Mouse (Mus musculus) stomach, postnatal 0 days (tissue): ENCODE results near the gene Mapk8ip3. TPM values are rescaled to one million over a fixed set of nuclear protein-coding genes. Genes with fewer than 3 reads are reported as not detected.

Experiments
- ATAC-seq: fragments of 200-750 bp; cut with Nextera tagmentation; 2 replicates; pipeline ENCODE4 v1.8.0; 2017; ENCODE audit not compliant: low FRiP score, low TSS enrichment
- DNase-seq: peaks from one replicate; pipeline ENCODE4 v3.0.0-alpha.2; 2016; ENCODE audit warnings: low spot score
- H3K27ac ChIP-seq: fragments of 300-500 bp; sonication (generic); replicated peaks from 2 replicates; pipeline ENCODE4 v1.5.1; 2014; ENCODE audit warnings: mild to moderate bottlenecking, control low read depth
- H3K27me3 ChIP-seq: fragments of 300-500 bp; sonication (generic); 2 replicates; pipeline ENCODE4 v1.6.1; 2014; ENCODE audit warnings: low read length; ENCODE audit not compliant: control insufficient read depth, insufficient read depth
- H3K36me3 ChIP-seq: fragments of 300-500 bp; sonication (generic); 2 replicates; pipeline ENCODE4 v1.6.1; 2014; ENCODE audit warnings: low read length, mixed read lengths; ENCODE audit not compliant: control insufficient read depth, insufficient read depth
- H3K4me1 ChIP-seq: fragments of 300-500 bp; sonication (generic); replicated peaks from 2 replicates; pipeline ENCODE4 v1.6.1; 2014; ENCODE audit warnings: antibody characterized with exemption; ENCODE audit not compliant: control insufficient read depth, insufficient read depth
- H3K4me2 ChIP-seq: fragments of 300-500 bp; sonication (generic); replicated peaks from 2 replicates; pipeline ENCODE4 v1.6.1; 2014; ENCODE audit warnings: low read depth, mild to moderate bottlenecking, control low read depth, moderate library complexity
- H3K4me3 ChIP-seq: fragments of 300-500 bp; sonication (generic); 2 replicates; pipeline ENCODE4 v1.5.1; 2014; ENCODE audit warnings: low read depth, low read length, control low read depth
- H3K9ac ChIP-seq: fragments of 300-500 bp; sonication (generic); 2 replicates; pipeline ENCODE4 v1.6.1; 2014; ENCODE audit warnings: mild to moderate bottlenecking, low read length, control low read depth, mixed read lengths
- H3K9me3 ChIP-seq: fragments of 300-500 bp; sonication (generic); 2 replicates; pipeline ENCODE4 v1.6.1; 2016; ENCODE audit warnings: low read length; ENCODE audit not compliant: control insufficient read depth
- CTCF ChIP-seq: IDR thresholded peaks from 2 replicates; pipeline ENCODE4 v1.5.1; 2016; ENCODE audit warnings: antibody characterized with exemption, low read depth, mild to moderate bottlenecking, moderate library complexity
- EP300 ChIP-seq: optimal IDR thresholded peaks from 2 replicates; pipeline ENCODE3; 2016; ENCODE audit warnings: antibody characterized with exemption
- WGBS: fragments of 180-500 bp; shearing (Covaris S2); extraction: QIAGEN DNeasy Blood & Tissue Kit; methylation state at CpG from one replicate; pipeline ENCODE4 v1.1.7; 2014; 5-methylcytosine and 5-hydroxymethylcytosine counted together
- polyA plus RNA-seq: library from polyadenylated mRNA; unstranded; fragments of >200 nt; fragmentation: Nextera tagmentation; extraction: Ambion mirVana; gene quantifications from 2 replicates; pipeline ENCODE4 v1.2.1, GENCODE M21; 2015

Mapk8ip3 gene
- polyA plus RNA-seq, 1 experiment from 2014 or later: 6.5 TPM

DNA sequence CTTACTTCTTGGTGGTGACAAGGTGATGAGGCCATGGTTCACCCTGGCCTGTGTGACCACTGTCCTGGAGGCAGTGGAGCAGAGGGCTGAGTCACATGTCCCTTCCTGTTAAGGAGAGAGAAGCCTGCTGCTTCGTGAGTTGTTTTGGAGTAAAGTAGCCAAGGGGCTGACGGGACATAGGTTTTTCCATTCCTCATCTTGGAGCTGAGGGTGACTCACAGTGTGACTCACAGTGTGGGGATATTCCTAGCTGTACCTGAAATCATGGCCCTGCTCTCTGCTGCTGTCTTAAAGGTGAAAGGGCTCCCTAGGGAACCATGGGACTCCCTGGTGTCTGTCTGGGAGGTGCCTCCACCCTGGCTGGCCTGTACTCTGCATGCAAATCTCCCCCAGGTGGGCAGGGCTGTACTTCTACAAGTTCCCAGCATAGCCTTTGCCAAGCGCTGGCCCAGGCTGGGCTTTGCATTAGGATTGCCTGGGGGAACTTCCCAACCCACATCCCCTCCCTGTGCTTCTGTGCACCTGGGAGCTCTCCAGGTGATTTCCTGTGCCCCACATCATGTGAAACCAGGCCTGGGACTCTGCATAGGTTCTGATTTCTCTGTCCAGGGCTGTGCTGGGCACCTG, 80.8 kb downstream of the Mapk8ip3 start:
- H3K36me3 ChIP-seq: peaks cover 9% of the 10 kb centered on the region; the same call in 1 of the 2 replicates
- H3K4me1 ChIP-seq: no peaks in the 10 kb centered on the region
- DNase-seq: no peak
- no peak for TF ChIP-seq CTCF
- no peak for TF ChIP-seq EP300
- no peaks in the 10 kb centered on the region for H3K27me3 ChIP-seq
- no peak for ATAC-seq
- H3K9me3 ChIP-seq: no peaks in the 10 kb centered on the region
- no peak overlapping the region; the same call in 1 of the 2 replicates for H3K27ac ChIP-seq
- H3K4me3 ChIP-seq: no peak overlapping the region
- no peak overlapping the region for H3K4me2 ChIP-seq
- whole genome bisulfite sequencing: 77% methylated on average over 3 of the region's 3 CpGs
- H3K9ac ChIP-seq: no peak overlapping the region

DNA sequence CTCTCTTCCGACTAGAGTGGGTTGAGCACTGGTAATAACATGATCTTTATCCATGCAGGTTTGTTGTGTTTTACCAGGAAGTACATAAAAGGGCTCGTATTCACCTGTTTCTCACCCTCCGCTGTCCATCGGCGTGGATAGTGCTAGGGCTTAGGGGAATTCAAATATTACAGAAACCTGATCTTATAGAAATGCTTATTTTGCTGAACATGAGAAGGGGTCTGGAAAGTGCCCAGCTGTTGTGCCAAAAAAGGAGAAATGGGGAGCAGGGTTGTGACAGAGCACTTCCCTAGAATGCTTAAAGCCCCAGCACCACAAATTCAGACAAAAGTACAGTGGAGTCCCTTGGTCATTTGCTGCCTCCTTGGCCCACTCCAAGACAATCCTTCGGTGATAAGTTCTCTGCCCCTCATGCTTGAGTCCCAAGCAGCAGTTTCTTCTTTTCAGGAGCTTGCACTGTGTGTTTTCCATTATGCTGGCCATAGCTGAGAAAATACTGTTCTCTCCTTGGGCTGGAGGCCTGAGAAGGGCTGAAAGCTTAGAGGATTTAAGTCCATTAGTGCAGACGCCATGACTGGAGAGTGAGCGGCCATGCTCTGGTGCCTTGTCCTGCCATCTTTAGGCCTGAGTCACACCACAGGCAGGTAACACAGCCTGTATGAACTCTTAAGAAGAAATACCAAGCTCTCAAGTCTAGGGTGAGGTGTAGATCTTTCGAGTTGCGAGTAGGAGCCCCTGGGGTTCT, 85.2 kb downstream of the Mapk8ip3 start:
- no peaks in the 10 kb centered on the region for H3K9me3 ChIP-seq
- DNase-seq (no peak), ATAC-seq (no peak)
- no peak overlapping the region for H3K27ac ChIP-seq
- H3K4me2 ChIP-seq: peak overlapping the region; percentile 92
- WGBS: 74% methylated on average over 10 of the region's 10 CpGs
- no peak for TF ChIP-seq CTCF
- no peak for TF ChIP-seq EP300
- H3K4me3 ChIP-seq: peak overlapping the region; percentile 70; the same call in 1 of the 2 replicates
- peaks cover 4% of the 10 kb centered on the region; the same call in 1 of the 2 replicates for H3K36me3 ChIP-seq
- H3K9ac ChIP-seq: peak overlapping the region; percentile 72
- no peaks in the 10 kb centered on the region for H3K27me3 ChIP-seq
- H3K4me1 ChIP-seq: no peaks in the 10 kb centered on the region

DNA sequence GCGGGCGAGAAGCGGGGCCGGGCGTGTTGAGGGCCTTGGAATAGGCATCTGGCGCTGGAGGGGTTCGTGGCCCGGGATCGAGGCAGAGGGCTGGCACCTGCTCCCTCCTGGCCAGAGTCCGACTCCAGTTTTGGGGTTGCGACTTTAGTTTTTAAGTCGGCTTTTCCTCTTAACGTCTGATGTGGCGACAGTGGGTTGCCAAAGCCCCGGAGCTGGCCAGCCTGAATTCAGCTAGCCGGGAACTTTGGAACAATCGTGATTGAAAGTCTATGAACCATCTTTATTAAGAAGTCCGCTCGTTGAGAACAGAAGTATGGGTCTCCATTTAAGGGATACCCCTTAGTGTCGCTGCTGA, 86.0 kb downstream of the Mapk8ip3 start:
- H3K4me2 ChIP-seq: peak overlapping the region; percentile 92
- peak overlapping the region; percentile 72 for H3K9ac ChIP-seq
- WGBS: under 1% methylated on average over 20 of the region's 20 CpGs
- DNase-seq (no peak), ATAC-seq (no peak)
- H3K36me3 ChIP-seq: peaks cover 1% of the 10 kb centered on the region; the same call in 1 of the 2 replicates
- peak overlapping the region; percentile 56; the same call in 1 of the 2 replicates for H3K27ac ChIP-seq
- peak overlapping the region; percentile 70 for H3K4me3 ChIP-seq
- H3K9me3 ChIP-seq: no peaks in the 10 kb centered on the region
- no peaks in the 10 kb centered on the region for H3K4me1 ChIP-seq
- H3K27me3 ChIP-seq: no peaks in the 10 kb centered on the region
- no peak for TF ChIP-seq CTCF
- TF ChIP-seq EP300: no peak

DNA sequence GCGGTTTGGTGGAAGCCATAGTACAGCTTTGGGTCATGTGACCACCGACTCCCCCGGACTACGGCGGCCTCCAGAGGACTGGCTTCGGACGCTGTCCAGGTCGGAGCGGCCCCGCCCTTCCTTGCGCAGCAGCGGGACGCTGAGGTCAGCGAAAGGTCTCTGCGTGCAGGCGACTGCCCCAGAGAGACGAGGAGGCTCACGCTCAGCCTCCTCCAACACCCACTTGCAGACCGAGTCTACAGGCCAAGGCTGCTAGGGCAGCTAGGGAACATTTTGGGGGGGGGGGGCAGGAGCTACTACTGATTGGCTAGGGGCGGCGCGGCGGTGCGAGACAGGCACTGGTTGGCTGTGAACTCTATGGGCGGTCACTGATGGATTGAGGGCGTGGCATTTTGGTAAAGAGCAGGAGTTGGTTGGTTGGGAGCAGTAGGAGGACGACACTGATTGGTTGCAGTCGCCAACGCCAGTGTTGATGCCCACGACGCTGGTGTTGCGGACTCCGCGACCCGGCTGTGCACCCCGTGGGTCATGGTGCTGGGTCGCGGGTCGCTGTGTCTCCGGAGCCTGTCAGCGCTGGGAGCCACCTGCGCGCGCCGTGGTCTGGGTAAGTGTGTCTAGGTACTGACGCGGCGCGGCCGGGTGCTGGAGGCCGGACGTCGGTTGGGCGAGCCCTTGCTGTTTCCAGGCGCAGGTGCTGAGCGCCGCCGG, 86.6 kb downstream of the Mapk8ip3 start, which contains the start of gene Fahd1:
Gene Fahd1 (minus strand): TSS at position 300 of the 708 bp plus-strand sequence.
- H3K9me3 ChIP-seq: no peaks in the 10 kb centered on the region
- H3K4me3 ChIP-seq: peak within 1 kb of the TSS; percentile 70
- H3K4me1 ChIP-seq: no peaks in the 10 kb centered on the region
- no peaks in the 10 kb centered on the region for H3K36me3 ChIP-seq
- no peaks in the 10 kb centered on the region for H3K27me3 ChIP-seq
- peak within 1 kb of the TSS; percentile 92 for H3K4me2 ChIP-seq
- no peak for TF ChIP-seq EP300
- peak; percentile 51 for TF ChIP-seq CTCF
- ATAC-seq (peak; percentile 99), DNase-seq (peak; percentile 96)
- WGBS: under 1% methylated on average over 56 of the region's 58 CpGs
- H3K27ac ChIP-seq: peak within 1 kb of the TSS; percentile 93
- peak within 1 kb of the TSS; percentile 72 for H3K9ac ChIP-seq

DNA sequence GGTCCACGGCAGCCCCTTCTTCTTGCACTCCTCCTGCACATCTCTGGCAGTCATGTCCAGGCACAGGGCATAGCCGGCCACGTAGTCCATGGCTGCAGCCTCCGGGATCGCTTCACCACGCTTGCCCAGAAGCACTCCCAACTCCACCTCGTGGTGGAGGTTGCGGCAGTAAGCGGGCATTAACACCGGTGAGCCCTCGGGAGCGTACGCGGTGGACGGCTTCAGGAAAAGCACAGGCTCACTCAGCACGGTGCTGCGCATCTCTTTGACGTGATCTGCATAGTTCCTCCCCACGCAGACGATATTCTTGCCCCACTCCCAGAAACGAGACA, 87.1 kb downstream of the Mapk8ip3 start:
- WGBS: under 1% methylated on average over 21 of the region's 21 CpGs
- no peaks in the 10 kb centered on the region for H3K36me3 ChIP-seq
- H3K27me3 ChIP-seq: no peaks in the 10 kb centered on the region
- peak overlapping the region; percentile 72 for H3K9ac ChIP-seq
- TF ChIP-seq EP300: no peak
- peak; percentile 69 for TF ChIP-seq CTCF
- DNase-seq: no peak
- peak overlapping the region; percentile 70 for H3K4me3 ChIP-seq
- H3K4me2 ChIP-seq: peak overlapping the region; percentile 92
- peak overlapping the region; percentile 93 for H3K27ac ChIP-seq
- H3K4me1 ChIP-seq: no peaks in the 10 kb centered on the region
- ATAC-seq: peak; percentile 60
- H3K9me3 ChIP-seq: no peaks in the 10 kb centered on the region
